Mouse (Mus musculus) small intestine, adult 2 months (tissue): ENCODE measurements around the gene Eprs. TPM values are rescaled to one million over a fixed set of nuclear protein-coding genes. Genes with fewer than 3 reads are reported as not detected.

ENCODE experiments used
- H3K27ac ChIP-seq: fragments of 200-500 bp; 2 replicates; pipeline ENCODE4 v1.5.1; 2012; ENCODE audit warnings: low read depth, low read length, control low read depth, inconsistent platforms; ENCODE audit not compliant: insufficient read depth
- H3K27me3 ChIP-seq: fragments of 200-500 bp; 2 replicates; pipeline ENCODE4 v1.6.1; 2012; ENCODE audit warnings: mild to moderate bottlenecking, moderate library complexity, low read length, inconsistent platforms; ENCODE audit not compliant: control insufficient read depth, insufficient read depth
- H3K36me3 ChIP-seq: fragments of 200-500 bp; 2 replicates; pipeline ENCODE4 v1.6.1; 2012; ENCODE audit warnings: mild to moderate bottlenecking, low read length, control low read depth, inconsistent platforms; ENCODE audit not compliant: control insufficient read depth, insufficient read depth
- H3K4me1 ChIP-seq: fragments of 200-500 bp; 2 replicates; pipeline ENCODE4 v1.6.1; 2012; ENCODE audit warnings: low read length, inconsistent platforms, mixed read lengths; ENCODE audit not compliant: control insufficient read depth, insufficient read depth, insufficient read length
- H3K4me3 ChIP-seq: fragments of 200-500 bp; 2 replicates; pipeline ENCODE4 v1.5.1; 2012; ENCODE audit warnings: low read depth, mild to moderate bottlenecking, control low read depth, inconsistent platforms, low read length, moderate library complexity
- CTCF ChIP-seq: fragments of 200-500 bp; IDR thresholded peaks from 2 replicates; pipeline ENCODE4 v1.5.1; 2012; ENCODE audit warnings: low read depth, mild to moderate bottlenecking, control low read depth, inconsistent platforms, low read length, moderate library complexity, mixed read lengths; ENCODE audit not compliant: insufficient replicate concordance, insufficient read length; ENCODE audit errors: extremely low read depth
- POLR2A ChIP-seq: fragments of 200-500 bp; IDR thresholded peaks from 2 replicates; pipeline ENCODE4 v1.6.1; 2012; ENCODE audit warnings: low read depth, mild to moderate bottlenecking, control low read depth, inconsistent platforms, low read length, moderate library complexity
- WGBS: fragments of 180-500 bp; shearing (Covaris S2); methylation state at CpG from one replicate; pipeline ENCODE4 v1.1.7; 2018; 5-methylcytosine and 5-hydroxymethylcytosine counted together
- polyA plus RNA-seq: library from polyadenylated mRNA; depleted of rRNA; stranded (reverse); fragments of >200 nt; gene quantifications from 2 replicates; pipeline ENCODE4 v1.2.3, GENCODE M21; 2012

Eprs gene
- polyA plus RNA-seq, 1 experiment, result 3.0 TPM

DNA sequence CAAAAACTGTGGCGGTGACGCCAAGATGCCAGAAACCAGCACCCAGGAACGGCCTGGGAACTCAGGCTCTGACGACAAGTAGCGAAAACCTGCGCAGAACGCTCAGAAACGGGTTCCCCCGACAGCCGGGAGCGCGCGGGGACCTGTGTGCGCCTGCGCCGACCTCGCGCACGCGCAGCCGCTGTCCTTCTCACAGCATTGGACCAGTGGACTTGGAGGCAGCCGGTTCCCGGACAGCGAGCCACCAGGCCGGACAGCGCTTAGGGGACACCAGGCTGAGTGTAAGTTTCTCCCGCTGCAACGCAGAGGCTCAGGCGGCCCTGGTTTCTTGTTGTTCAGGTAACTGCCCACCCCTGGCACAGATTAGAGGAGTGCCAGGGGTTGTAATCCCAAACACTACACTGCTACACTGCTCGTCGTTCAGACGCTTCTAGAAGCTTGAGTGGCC lies 30.8 kb upstream of the Eprs start, which contains the start of gene Bpnt1:
Gene Bpnt1, plus strand, starts transcription at position 167 of the 448 bp plus-strand sequence.
- peak; percentile 91; the same call in 1 of the 2 replicates for TF ChIP-seq POLR2A
- no peak for TF ChIP-seq CTCF
- Histone ChIP-seq H3K27me3 (no peaks in the 10 kb centered on the region), H3K4me3 (peak within 1 kb of the TSS; percentile 96), H3K4me1 (peaks cover 8% of the 10 kb centered on the region; the same call in 1 of the 2 replicates), H3K36me3 (peaks cover 7% of the 10 kb centered on the region; the same call in 1 of the 2 replicates), H3K27ac (peak within 1 kb of the TSS; percentile 84)
- WGBS, result under 1% methylated on average over 32 of the region's 32 CpGs

DNA sequence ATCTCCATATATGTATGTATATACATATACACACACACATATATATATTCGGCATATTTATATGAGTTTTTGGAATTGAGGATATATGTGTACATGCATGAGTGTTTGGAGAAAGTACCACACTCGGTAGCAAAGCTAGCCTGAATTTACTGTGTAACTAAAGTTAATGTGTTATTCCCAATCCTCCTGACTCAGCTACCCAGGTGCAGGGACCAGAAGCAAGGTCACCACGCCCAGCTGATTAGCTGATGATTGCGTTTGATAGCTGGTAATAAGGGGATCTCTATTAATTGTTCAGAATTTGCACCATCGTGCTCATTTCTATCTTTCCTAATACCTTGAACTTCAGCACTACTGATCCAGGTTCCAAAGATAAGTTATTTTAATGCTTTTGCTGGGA lies 29.2 kb upstream of the Eprs start:
- WGBS, result 30% methylated on average over 5 of the region's 5 CpGs
- Histone ChIP-seq H3K36me3 (peaks cover 11% of the 10 kb centered on the region), H3K27me3 (no peaks in the 10 kb centered on the region), H3K27ac (peak overlapping the region; percentile 80; the same call in 1 of the 2 replicates), H3K4me1 (peaks cover 13% of the 10 kb centered on the region; the same call in 1 of the 2 replicates), H3K4me3 (no peak overlapping the region)
- TF ChIP-seq POLR2A, result no peak
- no peak for TF ChIP-seq CTCF

DNA sequence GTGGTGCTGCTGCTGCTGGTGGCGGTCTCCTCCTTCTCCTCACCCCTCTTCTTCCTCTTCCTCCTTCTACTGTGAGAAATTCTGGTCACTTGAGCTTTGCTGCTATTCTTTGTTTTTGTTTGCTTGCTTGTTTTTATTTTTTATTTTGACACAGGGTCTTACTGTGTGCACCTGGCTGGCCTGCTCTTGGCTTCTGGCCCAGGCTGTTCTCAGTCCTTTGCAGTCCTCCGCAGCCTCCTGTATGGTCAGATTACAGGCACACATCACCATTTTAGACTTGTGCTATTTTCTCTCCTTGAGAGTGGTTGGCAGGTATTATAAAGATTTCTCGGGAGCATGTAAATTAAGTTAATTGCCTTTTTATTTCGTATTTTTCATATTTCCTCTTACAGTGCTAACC lies 28.7 kb upstream of the Eprs start:
- no peaks in the 10 kb centered on the region for H3K27me3 ChIP-seq
- no peak for TF ChIP-seq CTCF
- H3K4me3 ChIP-seq, result peak overlapping the region; percentile 38
- peak overlapping the region; percentile 80 for H3K27ac ChIP-seq
- H3K36me3 ChIP-seq, result peaks cover 13% of the 10 kb centered on the region
- H3K4me1 ChIP-seq, result peaks cover 13% of the 10 kb centered on the region; the same call in 1 of the 2 replicates
- WGBS, result 40% methylated on average over 4 of the region's 4 CpGs

DNA sequence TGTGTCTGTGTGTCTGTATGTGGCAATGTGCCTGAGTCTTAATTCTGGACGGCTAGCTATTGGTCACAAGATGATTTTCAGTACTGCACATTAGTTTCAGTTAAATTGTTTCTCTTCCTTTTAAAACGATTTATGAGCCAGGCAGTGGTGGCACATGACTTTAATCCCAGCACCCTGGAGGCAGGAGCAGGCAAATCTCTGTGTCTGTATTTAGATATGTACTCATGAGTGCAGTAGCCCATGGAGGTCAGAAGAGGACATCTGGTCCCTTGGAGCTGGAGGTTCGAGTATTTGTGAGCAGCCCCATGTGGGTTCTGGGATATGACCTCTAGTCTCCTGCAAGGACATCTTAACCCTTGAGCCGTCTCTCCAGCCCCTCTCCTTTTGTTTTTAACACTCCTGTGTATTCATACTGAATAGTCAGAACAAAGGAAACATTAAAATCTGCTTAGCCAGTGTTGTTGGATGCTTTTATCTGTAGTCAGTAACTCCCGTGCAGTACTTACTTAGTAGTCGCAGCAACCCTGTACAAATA lies 27.5 kb upstream of the Eprs start:
- TF ChIP-seq CTCF, result no peak
- TF ChIP-seq POLR2A, result no peak
- peaks cover 22% of the 10 kb centered on the region for H3K36me3 ChIP-seq
- H3K27me3 ChIP-seq, result no peaks in the 10 kb centered on the region
- H3K27ac ChIP-seq, result peak overlapping the region; percentile 80
- WGBS, result 50% methylated on average over 6 of the region's 6 CpGs
- H3K4me1 ChIP-seq, result peaks cover 9% of the 10 kb centered on the region; the same call in 1 of the 2 replicates
- no peak overlapping the region for H3K4me3 ChIP-seq

DNA sequence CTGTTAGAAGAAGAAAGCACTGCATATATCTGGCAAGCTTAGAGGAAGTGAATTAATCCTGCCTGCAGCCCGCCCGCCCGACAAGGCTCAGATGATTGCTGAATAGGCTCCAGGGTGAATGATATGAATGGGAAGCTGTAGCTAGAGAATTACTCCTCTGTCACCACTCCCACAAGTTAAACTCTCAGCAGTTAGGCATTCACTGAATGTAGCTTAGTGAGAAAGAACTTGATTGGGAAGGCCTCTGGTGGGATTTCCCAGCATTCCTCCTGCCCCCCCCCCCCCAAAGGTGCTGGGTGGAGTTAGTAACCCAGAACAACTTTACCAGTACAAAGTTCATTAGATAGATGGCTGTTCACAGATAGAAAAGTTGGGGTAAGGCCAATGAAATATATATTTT lies 26.3 kb upstream of the Eprs start:
- Histone ChIP-seq H3K36me3 (peaks cover 31% of the 10 kb centered on the region), H3K27me3 (no peaks in the 10 kb centered on the region), H3K27ac (peak overlapping the region; percentile 71), H3K4me3 (no peak overlapping the region), H3K4me1 (peaks cover 9% of the 10 kb centered on the region; the same call in 1 of the 2 replicates)
- TF ChIP-seq CTCF (no peak), POLR2A (no peak; the same call in 1 of the 2 replicates)
- WGBS, result 35% methylated on average over 3 of the region's 3 CpGs

DNA sequence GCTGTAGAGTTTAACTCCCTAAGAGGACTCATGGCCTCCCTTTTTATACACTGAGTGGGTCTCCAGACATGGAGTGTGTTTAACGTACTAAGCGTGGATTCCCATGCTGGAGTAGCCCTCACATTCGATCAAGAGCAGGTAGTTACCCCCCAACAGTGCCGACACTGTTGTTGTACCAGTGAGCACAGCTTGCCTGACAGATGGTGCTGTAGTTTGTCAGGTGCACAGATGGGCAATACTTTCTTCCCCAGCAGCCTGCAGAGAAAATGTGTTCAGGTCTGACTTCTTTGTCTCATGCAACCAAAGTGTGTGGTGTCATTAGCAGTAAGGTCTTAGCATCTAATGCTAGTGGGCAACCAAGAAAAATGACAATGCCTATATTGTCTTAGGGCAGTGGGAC lies 20.4 kb upstream of the Eprs start:
- Histone ChIP-seq H3K27me3 (no peaks in the 10 kb centered on the region), H3K4me3 (no peak overlapping the region), H3K27ac (no peak overlapping the region), H3K4me1 (peaks cover under 1% of the 10 kb centered on the region; the same call in 1 of the 2 replicates), H3K36me3 (peaks cover 75% of the 10 kb centered on the region)
- no peak for TF ChIP-seq POLR2A
- no peak for TF ChIP-seq CTCF
- WGBS, result 96% methylated on average over 4 of the region's 4 CpGs

DNA sequence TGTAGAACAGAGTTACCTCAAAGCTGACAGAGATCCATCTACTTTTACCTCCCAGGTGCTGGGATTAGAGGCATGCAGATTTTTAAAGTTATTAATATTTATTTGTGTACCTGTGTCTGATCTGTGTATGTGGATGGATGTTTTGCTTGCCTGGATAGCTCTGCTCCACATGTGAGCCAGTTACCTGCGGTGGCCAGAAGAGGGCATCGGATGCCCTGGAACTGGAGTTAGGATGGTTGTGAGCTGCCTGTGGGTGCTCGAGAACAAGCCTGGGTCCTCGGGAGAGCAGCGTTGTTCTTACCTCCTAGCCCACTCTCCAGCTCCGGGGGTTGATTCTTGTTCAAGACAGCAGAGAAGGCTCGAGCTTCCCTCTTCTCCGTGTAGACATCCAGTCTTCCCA lies 19.4 kb upstream of the Eprs start:
- Histone ChIP-seq H3K27ac (no peak overlapping the region), H3K4me1 (no peaks in the 10 kb centered on the region), H3K4me3 (no peak overlapping the region), H3K36me3 (peaks cover 79% of the 10 kb centered on the region), H3K27me3 (no peaks in the 10 kb centered on the region)
- peak; percentile 45; the same call in 1 of the 2 replicates for TF ChIP-seq CTCF
- TF ChIP-seq POLR2A, result no peak
- 89% methylated on average over 8 of the region's 8 CpGs for WGBS

DNA sequence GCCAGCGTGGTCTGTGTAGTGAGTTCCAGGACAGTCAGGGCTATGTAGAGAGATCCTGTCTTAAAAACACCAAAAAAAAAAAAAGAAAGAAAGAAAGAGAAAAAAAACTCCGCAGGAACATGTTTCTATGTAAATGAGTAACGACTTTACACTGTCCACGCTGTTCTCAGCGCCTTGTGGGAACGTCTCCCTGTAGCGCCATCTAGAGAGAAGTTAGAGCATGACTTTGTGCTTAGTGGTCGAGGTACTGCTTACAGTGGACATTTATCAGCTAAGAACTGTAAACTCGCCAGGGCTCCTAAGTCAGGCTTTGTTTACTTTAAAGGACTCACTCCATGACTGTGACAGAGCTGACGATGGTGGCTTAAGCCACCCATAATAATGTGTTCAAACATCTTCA lies 16.7 kb upstream of the Eprs start:
- 59% methylated on average over 10 of the region's 10 CpGs for WGBS
- H3K36me3 ChIP-seq, result peaks cover 80% of the 10 kb centered on the region
- H3K27ac ChIP-seq, result no peak overlapping the region
- no peaks in the 10 kb centered on the region for H3K27me3 ChIP-seq
- H3K4me1 ChIP-seq, result no peaks in the 10 kb centered on the region
- TF ChIP-seq CTCF (no peak), POLR2A (no peak)
- no peak overlapping the region for H3K4me3 ChIP-seq
